Mouse (Mus musculus) megakaryocyte, adult 5-6 weeks (primary cell): ENCODE measurements around the gene Olfr1507. TPM values are rescaled to one million over a fixed set of nuclear protein-coding genes. Genes with fewer than 3 reads are reported as not detected.

Source experiments
- ATAC-seq: 2 replicates; pipeline ENCODE4 v1.8.0; 2016; ENCODE audit warnings: mild to moderate bottlenecking, inconsistent platforms; ENCODE audit not compliant: poor library complexity, severe bottlenecking
- total RNA-seq, 2 experiments: library from RNA; stranded (forward) in 1 of 2; stranded (reverse) in 1 of 2; fragments of 153-499, 151-499 nt in 1 of 2; fragments of 221-1000, 200-1000 nt in 1 of 2; gene quantifications; 2 replicates each; pipeline versions ENCODE4 v1.2.3 to v1.2.4; 2015 to 2017

Gene Olfr1507
- not detected in 2 replicates for total RNA-seq (2015)
- total RNA-seq (2017), result not detected in 2 replicates

DNA sequence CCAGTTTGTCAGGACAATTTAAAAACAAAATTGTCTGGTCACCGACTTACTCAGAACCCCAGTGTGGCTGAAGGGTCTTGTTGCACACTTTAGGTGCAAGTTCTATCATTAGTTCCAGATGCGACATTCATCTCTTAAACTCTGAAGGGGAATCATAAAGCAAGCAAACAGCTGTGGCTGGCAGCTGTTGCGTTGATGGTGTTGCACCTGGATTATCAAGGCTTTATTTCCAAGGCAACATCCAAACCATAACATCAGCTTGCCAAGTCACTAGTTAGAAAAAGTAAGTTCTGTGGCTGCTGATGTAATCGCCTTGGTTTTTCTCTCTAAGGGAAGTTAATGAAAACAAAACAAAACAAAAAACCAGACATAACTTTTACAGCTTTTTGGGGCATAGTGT, at the start of gene Olfr1507:
Gene Olfr1507, minus strand, starts transcription at position 234 of the 400 bp plus-strand sequence.
- no peak for ATAC-seq

DNA sequence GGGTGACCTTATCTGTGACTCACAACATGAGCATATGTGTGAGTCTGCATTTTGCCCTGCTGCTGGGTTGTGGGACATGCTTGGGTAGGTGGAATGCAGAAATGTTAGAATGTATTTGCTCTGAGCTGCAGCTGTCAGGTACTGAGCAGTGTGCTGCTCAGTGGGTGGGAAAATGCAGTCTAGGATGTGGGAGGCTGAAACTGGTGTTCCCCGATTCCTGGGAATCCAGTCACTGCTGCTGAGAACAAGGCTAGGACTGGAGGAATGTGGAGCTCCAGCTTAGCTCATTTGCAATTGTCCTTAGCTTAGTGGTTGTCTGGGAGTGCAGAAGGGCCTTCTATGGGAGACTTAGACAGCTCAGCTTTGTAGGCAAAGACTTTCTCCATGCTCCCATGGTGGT, 37.8 kb upstream of the Olfr1507 start:
- no peak for ATAC-seq

DNA sequence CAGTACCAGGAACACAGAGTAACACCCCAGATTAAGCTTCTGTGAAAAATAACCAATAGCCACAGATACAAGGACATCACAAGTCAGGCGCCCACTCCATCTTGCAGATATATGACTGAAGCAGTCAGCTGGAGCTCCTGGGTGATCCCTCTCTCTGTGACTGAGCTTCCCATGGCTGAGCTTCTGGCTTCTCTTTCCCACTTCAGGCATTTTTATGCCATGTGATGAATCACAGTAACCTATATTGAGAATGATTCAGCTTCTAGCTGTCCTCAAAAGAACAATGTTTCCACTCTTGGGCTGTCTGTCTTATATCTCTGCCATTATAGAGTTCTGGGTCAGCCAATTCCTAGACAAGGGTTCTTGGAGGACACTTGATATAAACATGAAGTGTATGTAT, 29.4 kb upstream of the Olfr1507 start:
- no peak for ATAC-seq

DNA sequence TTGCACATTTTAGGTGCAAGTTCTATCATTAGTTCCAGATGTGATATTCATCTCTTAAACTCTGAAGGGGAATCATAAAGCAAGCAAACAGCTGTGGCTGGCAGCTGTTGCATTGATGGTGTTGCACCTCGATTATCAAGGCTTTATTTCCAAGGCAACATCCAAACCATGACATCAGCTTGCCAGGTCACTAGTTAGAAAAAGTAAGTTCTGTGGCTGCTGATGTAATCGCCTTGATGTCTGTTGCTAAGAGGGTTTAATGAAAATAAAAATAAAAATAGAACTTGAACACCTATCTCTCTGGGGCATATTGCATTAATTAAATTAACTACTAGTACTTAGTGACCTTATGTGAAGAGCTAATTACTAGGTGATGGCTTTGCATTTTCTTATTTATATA, 28.2 kb downstream of the Olfr1507 start, which contains the start of gene Olfr1508:
Gene Olfr1508, minus strand, starts transcription at position 101 of the 400 bp plus-strand sequence.
- no peak for ATAC-seq

DNA sequence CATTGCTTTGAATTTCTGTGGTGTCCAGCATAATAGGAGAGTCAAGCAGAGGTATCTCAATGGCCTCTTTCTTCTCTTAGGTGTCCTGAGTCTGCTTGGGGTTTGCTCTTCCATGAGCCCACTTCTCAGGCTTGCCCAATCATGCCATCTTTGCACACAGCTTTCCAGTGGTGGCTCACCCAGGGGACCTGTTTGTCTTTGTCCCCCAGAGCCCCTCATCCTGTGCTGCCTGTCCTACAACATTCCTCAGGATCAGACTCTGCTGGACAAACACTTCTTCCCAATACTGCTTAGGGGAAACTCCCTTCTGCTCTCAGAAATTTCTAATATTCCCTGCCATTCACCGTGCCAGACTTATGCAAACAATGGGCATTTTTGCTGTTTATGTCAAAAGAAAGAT, 29.8 kb downstream of the Olfr1507 start:
- no peak for ATAC-seq

DNA sequence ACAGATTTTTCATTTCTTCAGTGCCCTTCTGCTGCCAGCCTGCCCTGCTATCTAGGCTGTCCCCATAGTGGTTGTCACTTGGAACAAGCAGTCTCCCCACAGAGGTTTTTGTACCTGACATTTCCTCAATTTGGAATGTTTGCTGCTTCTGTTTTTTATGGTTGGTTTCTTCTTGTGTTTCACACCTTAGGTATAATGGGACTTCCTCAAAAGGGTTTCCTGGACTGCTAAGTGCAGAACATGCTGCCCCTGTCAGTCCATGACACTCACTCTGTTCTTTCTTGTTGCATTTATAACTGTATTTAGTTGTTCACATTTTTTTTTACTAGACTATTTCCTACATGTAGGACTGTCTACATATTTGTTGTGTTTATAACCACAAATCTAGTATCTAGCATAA, 33.6 kb downstream of the Olfr1507 start:
- ATAC-seq, result no peak

DNA sequence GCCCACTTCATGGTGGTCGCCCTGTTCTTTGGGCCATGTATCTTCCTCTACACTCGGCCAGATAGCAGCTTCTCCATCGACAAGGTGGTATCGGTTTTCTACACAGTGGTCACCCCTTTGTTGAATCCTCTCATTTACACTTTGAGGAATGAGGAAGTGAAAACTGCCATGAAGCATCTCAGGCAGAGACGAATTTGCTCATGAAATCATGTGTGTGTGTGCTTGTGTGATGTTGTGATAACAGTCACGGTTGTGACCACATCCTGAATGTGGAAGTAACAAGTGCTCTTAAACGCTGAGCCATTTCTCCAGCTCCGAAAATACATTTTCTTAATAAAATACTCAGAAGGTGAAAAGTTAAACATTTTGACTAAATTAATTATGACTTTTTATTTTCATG, 44.4 kb downstream of the Olfr1507 start:
- peak; percentile 94 for ATAC-seq

DNA sequence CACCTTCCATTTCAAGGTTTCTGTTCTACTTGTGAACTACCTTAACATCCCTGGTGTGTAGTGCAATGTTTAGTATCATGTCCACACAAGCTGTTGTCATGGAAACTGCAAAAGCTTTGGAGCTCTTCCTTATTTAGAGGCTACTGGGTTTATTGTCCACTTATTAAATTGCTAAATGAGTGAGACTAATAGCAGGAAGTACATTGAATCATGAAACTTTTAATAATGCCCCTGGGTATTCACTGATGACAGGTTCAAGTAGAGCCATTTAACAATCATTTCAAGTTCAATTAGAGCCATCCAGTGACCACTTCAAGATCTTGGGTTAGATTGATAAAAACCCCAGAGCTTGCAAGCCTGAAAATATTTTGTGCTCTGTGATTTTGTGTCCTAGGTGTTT, 52.9 kb downstream of the Olfr1507 start, which contains the start of gene Olfr1509:
Gene Olfr1509, plus strand, starts transcription at position 301 of the 400 bp plus-strand sequence.
- no peak for ATAC-seq

Other genes starting within 250 kb of the Olfr1507 start
- gene Chd8, start 238.0 kb downstream of the Olfr1507 start, total RNA-seq (2015), result 73.1 and 77.7 TPM in 2 replicates
- 36.9 and 47.6 TPM in 2 replicates for gene Chd8, start 238.0 kb downstream of the Olfr1507 start, total RNA-seq (2017)
- 29.9 and 33.1 TPM in 2 replicates for gene Tox4, start 216.6 kb downstream of the Olfr1507 start, total RNA-seq (2015)
- gene Tox4, start 216.6 kb downstream of the Olfr1507 start, total RNA-seq (2017), result 37.7 and 41.4 TPM in 2 replicates
- gene Rab2b, start 216.2 kb downstream of the Olfr1507 start, total RNA-seq (2015), result 5.3 and 7.8 TPM in 2 replicates
- 3.6 and 4.6 TPM in 2 replicates for gene Rab2b, start 216.2 kb downstream of the Olfr1507 start, total RNA-seq (2017)
- 36.2 and 42.1 TPM in 2 replicates for gene Mettl3, start 190.6 kb downstream of the Olfr1507 start, total RNA-seq (2015)
- 29.9 TPM in 2 replicates for gene Mettl3, start 190.6 kb downstream of the Olfr1507 start, total RNA-seq (2017)
- 0.51 TPM in 1 of 2 replicates, not detected in the other for gene Sall2, start 167.0 kb downstream of the Olfr1507 start, total RNA-seq (2015)
- gene Sall2, start 167.0 kb downstream of the Olfr1507 start, total RNA-seq (2017), result 0.07 and 0.37 TPM in 2 replicates
- not detected in 2 replicates for gene Olfr1513, start 139.3 kb downstream of the Olfr1507 start, total RNA-seq (2015)
- not detected in 2 replicates for gene Olfr1513, start 139.3 kb downstream of the Olfr1507 start, total RNA-seq (2017)
- not detected in 2 replicates for gene Olfr1512, start 116.6 kb downstream of the Olfr1507 start, total RNA-seq (2015)
- not detected in 2 replicates for gene Olfr1512, start 116.6 kb downstream of the Olfr1507 start, total RNA-seq (2017)
- gene Olfr1511, start 98.4 kb downstream of the Olfr1507 start, total RNA-seq (2015), result not detected in 2 replicates
- not detected in 2 replicates for gene Olfr1511, start 98.4 kb downstream of the Olfr1507 start, total RNA-seq (2017)
- not detected in 2 replicates for gene Olfr1510, start 81.4 kb downstream of the Olfr1507 start, total RNA-seq (2015)
- not detected in 2 replicates for gene Olfr1510, start 81.4 kb downstream of the Olfr1507 start, total RNA-seq (2017)
- gene Olfr1509, start 52.8 kb downstream of the Olfr1507 start, total RNA-seq (2015), result not detected in 2 replicates
- not detected in 2 replicates for gene Olfr1509, start 52.8 kb downstream of the Olfr1507 start, total RNA-seq (2017)
- not detected in 2 replicates for gene Olfr1508, start 28.3 kb downstream of the Olfr1507 start, total RNA-seq (2015)
- gene Olfr1508, start 28.3 kb downstream of the Olfr1507 start, total RNA-seq (2017), result not detected in 2 replicates